Mouse (Mus musculus) hindbrain, embryonic 10.5 days (tissue): ENCODE measurements at regions not wholly inside any gene's neighbourhood (a gene's known extent, or its start where the extent isn't known, plus 50 kb on each side); places are given as distances from the start of the nearest gene placed in this dataset.

Experiments used
- DNase-seq: peaks from one replicate; pipeline ENCODE4 v3.0.0-alpha.2; 2017; ENCODE audit warnings: low spot score
- H3K27ac ChIP-seq: fragments of 300-500 bp; sonication (generic); 2 replicates; pipeline ENCODE4 v1.5.1; 2016; ENCODE audit warnings: mild to moderate bottlenecking, moderate library complexity
- H3K27me3 ChIP-seq: fragments of 300-500 bp; sonication (generic); 2 replicates; pipeline ENCODE4 v1.6.1; 2016; ENCODE audit warnings: mild to moderate bottlenecking; ENCODE audit not compliant: poor library complexity, insufficient read depth, severe bottlenecking
- H3K36me3 ChIP-seq: fragments of 300-500 bp; sonication (generic); 2 replicates; pipeline ENCODE4 v1.6.1; 2016; ENCODE audit warnings: mild to moderate bottlenecking, moderate library complexity
- H3K4me1 ChIP-seq: fragments of 300-500 bp; sonication (generic); replicated peaks from 2 replicates; pipeline ENCODE4 v1.6.1; 2016; ENCODE audit warnings: mild to moderate bottlenecking
- H3K4me3 ChIP-seq: fragments of 300-500 bp; sonication (generic); 2 replicates; pipeline ENCODE4 v1.5.1; 2016; ENCODE audit warnings: mild to moderate bottlenecking, moderate library complexity
- H3K9me3 ChIP-seq: fragments of 300-500 bp; sonication (generic); 2 replicates; pipeline ENCODE4 v1.6.1; 2016; ENCODE audit warnings: mild to moderate bottlenecking, moderate library complexity
- WGBS: fragments of 180-500 bp; shearing (Covaris S2); methylation state at CpG from one replicate; pipeline ENCODE4 v1.1.7; 2016; 5-methylcytosine and 5-hydroxymethylcytosine counted together

- DNase-seq: no peak
- no peak overlapping the region for H3K27ac ChIP-seq
- H3K9me3 ChIP-seq: no peaks in the 10 kb centered on the region
- no peaks in the 10 kb centered on the region for H3K27me3 ChIP-seq
- WGBS: 83% methylated on average over 1 of the region's 1 CpGs
- no peaks in the 10 kb centered on the region for H3K4me1 ChIP-seq
- H3K36me3 ChIP-seq: no peaks in the 10 kb centered on the region
- H3K4me3 ChIP-seq: no peak overlapping the region
These were observed 233.6 kb upstream of the Rbfox1 start for GRCm38 (mm10) chr16:5651551-5651950.

- no peak overlapping the region for H3K4me3 ChIP-seq
- H3K4me1 ChIP-seq: no peaks in the 10 kb centered on the region
- no peaks in the 10 kb centered on the region for H3K36me3 ChIP-seq
- no peak overlapping the region for H3K27ac ChIP-seq
- no peak for DNase-seq
- H3K9me3 ChIP-seq: no peaks in the 10 kb centered on the region
- 66% methylated on average over 4 of the region's 4 CpGs for WGBS
- H3K27me3 ChIP-seq: no peaks in the 10 kb centered on the region
These were observed 234.2 kb upstream of the Rbfox1 start for GRCm38 (mm10) chr16:5651002-5651401.

- Histone ChIP-seq H3K27me3 (no peaks in the 10 kb centered on the region), H3K4me3 (no peak overlapping the region), H3K9me3 (no peaks in the 10 kb centered on the region), H3K36me3 (no peaks in the 10 kb centered on the region), H3K27ac (no peak overlapping the region), H3K4me1 (no peaks in the 10 kb centered on the region)
- WGBS: 84% methylated on average over 5 of the region's 5 CpGs
- DNase-seq: no peak
These were observed 245.2 kb upstream of the Rbfox1 start for GRCm38 (mm10) chr16:5639956-5640355.

- WGBS: 83% methylated on average over 3 of the region's 3 CpGs
- Histone ChIP-seq H3K4me1 (0 out of 2 replicates have a peak, but pooled peaks cover 2% of the 10 kb centered on the region), H3K27ac (no peak overlapping the region), H3K27me3 (no peaks in the 10 kb centered on the region), H3K36me3 (no peaks in the 10 kb centered on the region), H3K4me3 (no peak overlapping the region), H3K9me3 (no peaks in the 10 kb centered on the region)
- DNase-seq: no peak
These were observed 255.2 kb upstream of the Rbfox1 start for GRCm38 (mm10) chr16:5629996-5630395.

GRCm38 (mm10) chr16:5627910-5628309, 257.2 kb upstream of the Rbfox1 start:
- no peaks in the 10 kb centered on the region for H3K36me3 ChIP-seq
- H3K9me3 ChIP-seq: no peaks in the 10 kb centered on the region
- WGBS: 80% methylated on average over 4 of the region's 4 CpGs
- no peak for DNase-seq
- H3K4me1 ChIP-seq: 0 out of 2 replicates have a peak, but pooled peaks cover 2% of the 10 kb centered on the region
- no peaks in the 10 kb centered on the region for H3K27me3 ChIP-seq
- no peak overlapping the region for H3K4me3 ChIP-seq
- no peak overlapping the region for H3K27ac ChIP-seq

GRCm38 (mm10) chr16:5627117-5627909, 257.8 kb upstream of the Rbfox1 start:
- no peaks in the 10 kb centered on the region for H3K9me3 ChIP-seq
- 74% methylated on average over 5 of the region's 5 CpGs for WGBS
- H3K27me3 ChIP-seq: no peaks in the 10 kb centered on the region
- DNase-seq: no peak
- 0 out of 2 replicates have a peak, but pooled peaks cover 2% of the 10 kb centered on the region for H3K4me1 ChIP-seq
- no peaks in the 10 kb centered on the region for H3K36me3 ChIP-seq
- H3K27ac ChIP-seq: no peak overlapping the region
- no peak overlapping the region for H3K4me3 ChIP-seq

- no peaks in the 10 kb centered on the region for H3K36me3 ChIP-seq
- 70% methylated on average over 3 of the region's 3 CpGs for WGBS
- no peak overlapping the region for H3K4me3 ChIP-seq
- H3K27ac ChIP-seq: no peak overlapping the region
- H3K9me3 ChIP-seq: no peaks in the 10 kb centered on the region
- H3K4me1 ChIP-seq: 0 out of 2 replicates have a peak, but pooled peaks cover 2% of the 10 kb centered on the region
- no peaks in the 10 kb centered on the region for H3K27me3 ChIP-seq
- no peak for DNase-seq
These were observed 260.0 kb upstream of the Rbfox1 start for GRCm38 (mm10) chr16:5625159-5625558.

- no peak for DNase-seq
- no peak overlapping the region for H3K27ac ChIP-seq
- H3K36me3 ChIP-seq: no peaks in the 10 kb centered on the region
- H3K27me3 ChIP-seq: no peaks in the 10 kb centered on the region
- 89% methylated on average over 3 of the region's 3 CpGs for WGBS
- H3K4me3 ChIP-seq: no peak overlapping the region
- no peaks in the 10 kb centered on the region for H3K9me3 ChIP-seq
- H3K4me1 ChIP-seq: 0 out of 2 replicates have a peak, but pooled peaks cover 2% of the 10 kb centered on the region
These were observed 264.6 kb upstream of the Rbfox1 start for GRCm38 (mm10) chr16:5620566-5620965.

GRCm38 (mm10) chr16:5616356-5616755, 268.8 kb upstream of the Rbfox1 start:
- no peak for DNase-seq
- no peak overlapping the region for H3K4me3 ChIP-seq
- no peaks in the 10 kb centered on the region for H3K4me1 ChIP-seq
- H3K27ac ChIP-seq: no peak overlapping the region
- H3K27me3 ChIP-seq: no peaks in the 10 kb centered on the region
- WGBS: 79% methylated on average over 5 of the region's 5 CpGs
- H3K9me3 ChIP-seq: no peaks in the 10 kb centered on the region
- H3K36me3 ChIP-seq: no peaks in the 10 kb centered on the region

- no peak overlapping the region for H3K4me3 ChIP-seq
- 87% methylated on average over 6 of the region's 6 CpGs for WGBS
- no peak for DNase-seq
- H3K27me3 ChIP-seq: no peaks in the 10 kb centered on the region
- H3K4me1 ChIP-seq: no peaks in the 10 kb centered on the region
- no peaks in the 10 kb centered on the region for H3K36me3 ChIP-seq
- H3K27ac ChIP-seq: no peak overlapping the region
- H3K9me3 ChIP-seq: no peaks in the 10 kb centered on the region
These were observed 289.8 kb upstream of the Rbfox1 start for GRCm38 (mm10) chr16:5595359-5595758.

GRCm38 (mm10) chr16:5578333-5578732, 306.8 kb upstream of the Rbfox1 start:
- DNase-seq: no peak
- WGBS: 51% methylated on average over 3 of the region's 3 CpGs
- no peaks in the 10 kb centered on the region for H3K9me3 ChIP-seq

GRCm38 (mm10) chr16:5572780-5573179, 312.4 kb upstream of the Rbfox1 start:
- Histone ChIP-seq H3K4me3 (no peak overlapping the region), H3K27me3 (no peaks in the 10 kb centered on the region), H3K9me3 (no peaks in the 10 kb centered on the region), H3K4me1 (peaks cover 8% of the 10 kb centered on the region), H3K27ac (no peak overlapping the region; the same call in 1 of the 2 replicates), H3K36me3 (no peaks in the 10 kb centered on the region)
- DNase-seq: no peak

More at GRCm38 (mm10) chr16:5578333-5578732, 306.8 kb upstream of the Rbfox1 start:
- Histone ChIP-seq H3K36me3 (no peaks in the 10 kb centered on the region), H3K27ac (no peak overlapping the region), H3K4me3 (no peak overlapping the region), H3K4me1 (peaks cover 13% of the 10 kb centered on the region), H3K27me3 (no peaks in the 10 kb centered on the region)

- Histone ChIP-seq H3K27me3 (no peaks in the 10 kb centered on the region), H3K36me3 (no peaks in the 10 kb centered on the region), H3K27ac (no peak overlapping the region), H3K4me3 (no peak overlapping the region), H3K4me1 (peaks cover 6% of the 10 kb centered on the region; the same call in 1 of the 2 replicates), H3K9me3 (no peaks in the 10 kb centered on the region)
- WGBS: 93% methylated on average over 4 of the region's 4 CpGs
- no peak for DNase-seq
These were observed 314.5 kb upstream of the Rbfox1 start for GRCm38 (mm10) chr16:5570619-5571018.
